Mouse (Mus musculus) ovary, postnatal 36 days (tissue): ENCODE results near the gene LTO1.
"Not testable (repeated sequence)": the region's sequence is repeated elsewhere in the genome, so short reads cannot be mapped to it uniquely, and the experiment has no call there.

ENCODE experiments used
- DNase-seq: peaks from one replicate; pipeline ENCODE4 v3.0.0; 2022; ENCODE audit warnings: low spot score, mixed read lengths

Gene LTO1

DNA sequence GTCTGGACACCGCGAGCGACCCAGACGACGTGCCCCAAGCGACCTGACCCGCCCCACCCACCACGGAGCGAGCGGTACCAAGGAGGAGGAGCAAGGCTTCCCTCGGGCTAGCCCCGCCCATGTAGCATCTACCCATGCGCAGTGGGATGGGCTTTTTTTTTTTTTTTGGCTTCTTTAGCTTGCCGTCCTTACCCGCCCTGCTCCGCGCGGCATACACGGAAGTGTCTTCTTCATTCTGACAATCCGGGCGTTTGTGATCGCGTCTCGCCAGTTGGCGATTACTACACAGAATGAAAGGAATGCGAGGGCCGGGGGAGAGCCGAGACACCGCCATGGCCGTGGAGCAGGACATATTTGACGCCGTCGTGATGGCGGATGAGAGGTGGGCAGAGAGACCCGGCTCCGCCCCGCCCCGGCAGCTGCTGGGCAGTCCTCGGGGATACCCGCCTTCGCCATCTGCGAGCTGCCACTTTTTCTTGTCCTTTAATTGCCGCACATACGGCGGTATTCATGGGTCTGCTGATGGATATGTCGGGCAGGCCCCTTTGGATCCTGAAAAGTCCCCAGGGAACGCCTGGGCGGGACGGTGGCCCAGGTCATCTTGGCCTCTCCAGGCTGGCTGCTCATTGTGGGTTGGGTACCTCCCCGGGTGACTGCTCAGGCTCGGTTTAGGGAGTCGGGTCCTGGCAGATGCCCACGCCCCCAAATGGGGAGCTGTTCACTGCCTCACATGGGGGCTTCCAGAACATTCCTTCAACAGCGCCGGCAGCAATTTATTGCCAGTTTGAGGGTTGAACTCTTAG, at the start of gene LTO1:
Gene LTO1 (plus strand): TSS at position 153 of the 803 bp plus-strand sequence.
- peak; percentile 88 for DNase-seq

GRCm38 (mm10) chr7:144867161-144867560, 47.7 kb upstream of the LTO1 start:
- no peak for DNase-seq

DNA sequence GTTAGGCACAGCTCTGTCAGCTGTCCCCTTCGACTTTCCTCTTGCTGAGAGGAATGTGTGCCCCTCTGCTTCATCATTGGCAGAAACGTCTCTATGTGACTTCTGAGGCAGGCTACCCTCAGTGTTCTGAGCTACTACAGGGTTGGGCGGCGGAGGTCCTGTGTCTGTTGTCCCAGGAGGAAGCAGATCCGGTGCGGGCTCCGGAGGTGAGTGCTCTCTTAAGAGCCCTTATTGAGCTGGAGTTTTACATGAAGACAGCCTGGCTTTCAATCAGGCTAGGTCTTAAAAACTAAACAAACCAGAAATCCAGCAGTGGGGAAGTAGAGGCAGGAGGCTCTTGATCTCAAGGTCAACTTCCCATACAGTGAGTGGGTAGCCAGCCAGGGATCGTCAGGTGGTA, 47.3 kb upstream of the LTO1 start:
- no peak for DNase-seq

DNA sequence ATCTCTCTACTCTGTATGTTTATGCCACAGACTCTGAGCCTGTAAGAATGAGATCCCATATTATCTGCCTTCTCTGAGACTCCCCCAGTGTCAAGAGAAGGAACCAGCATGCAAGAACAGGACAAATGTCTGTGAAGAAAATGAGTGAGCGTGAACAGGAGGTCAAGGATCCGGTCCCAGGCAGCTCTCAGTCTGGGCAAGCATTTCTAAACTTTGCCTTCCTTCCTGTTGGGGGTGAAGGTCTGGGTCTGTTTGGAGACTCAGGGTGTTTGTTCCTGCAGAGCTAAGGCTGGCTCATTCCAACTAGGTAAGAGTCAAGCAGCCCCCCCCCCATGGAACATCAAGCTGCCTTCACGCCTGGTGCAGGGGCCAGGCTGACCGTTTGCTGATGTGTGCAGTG, 42.5 kb upstream of the LTO1 start:
- no peak for DNase-seq

GRCm38 (mm10) chr7:144873160-144873559, 41.7 kb upstream of the LTO1 start:
- no peak for DNase-seq

GRCm38 (mm10) chr7:144874226-144874625, 40.7 kb upstream of the LTO1 start:
- DNase-seq, result no peak

DNA sequence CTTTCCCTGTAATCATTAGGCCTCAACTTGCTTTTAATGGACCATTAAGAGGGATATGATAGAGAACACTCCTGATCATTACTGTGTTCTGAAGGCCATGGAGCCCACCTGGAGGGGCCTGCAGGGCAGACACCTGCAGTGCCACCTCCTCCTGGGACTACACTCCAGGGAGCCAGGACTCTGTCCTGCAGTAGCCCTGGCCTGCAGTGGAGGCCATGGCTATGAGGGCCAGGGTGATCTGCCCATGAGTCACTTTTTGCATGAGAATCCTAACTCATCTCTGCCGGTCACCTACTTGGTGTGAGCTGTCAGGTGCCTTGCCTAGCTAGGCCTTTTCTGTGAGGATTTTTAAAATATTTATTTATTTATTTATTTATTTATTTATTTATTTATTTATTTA, 36.5 kb upstream of the LTO1 start:
- no peak for DNase-seq

DNA sequence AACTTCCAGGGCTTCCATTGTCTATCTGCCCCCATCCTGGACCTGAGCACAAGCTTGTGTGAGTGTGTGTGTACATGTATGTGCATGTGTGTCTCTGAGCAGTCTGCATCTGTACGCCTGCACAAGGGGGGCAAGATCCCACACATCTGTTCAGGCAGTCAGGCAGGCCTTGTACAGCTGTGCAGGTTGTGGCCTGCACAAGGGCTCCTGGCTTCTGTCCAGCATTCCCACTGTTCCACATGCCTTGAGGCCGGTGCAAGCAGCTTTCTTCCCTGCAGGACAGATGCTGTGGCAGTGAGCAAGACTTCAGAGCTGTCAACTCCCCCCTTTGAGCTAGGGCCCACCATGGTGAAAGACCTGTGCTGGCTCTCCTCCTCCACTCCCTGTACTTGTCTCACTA, 31.8 kb upstream of the LTO1 start:
- DNase-seq, result no peak

- DNase-seq, result no peak
These were observed 27.2 kb upstream of the LTO1 start for GRCm38 (mm10) chr7:144887672-144888071.

GRCm38 (mm10) chr7:144888564-144889299, 26.2 kb upstream of the LTO1 start:
- no peak for DNase-seq

- DNase-seq, result not testable (repeated sequence)
These were observed 24.2 kb upstream of the LTO1 start for GRCm38 (mm10) chr7:144890661-144891060.

DNA sequence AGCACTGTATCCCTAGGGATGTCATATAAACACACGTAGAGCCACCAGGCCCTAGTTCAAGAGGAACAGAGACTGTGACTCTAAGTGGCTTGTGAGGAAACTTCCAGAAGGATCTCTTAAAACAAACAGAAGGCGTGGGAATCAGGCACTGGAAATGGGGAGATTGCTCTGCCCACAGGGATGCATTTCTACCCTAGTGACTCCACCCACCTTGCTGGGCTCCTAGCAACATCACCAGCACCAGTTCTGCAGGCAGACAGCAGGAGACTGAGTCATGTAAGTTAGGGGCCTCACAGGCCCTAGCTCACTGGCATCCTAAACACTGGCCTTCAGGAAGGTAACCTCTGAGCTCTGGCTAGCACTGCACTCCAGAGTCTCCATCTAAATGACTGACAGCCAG, 23.0 kb upstream of the LTO1 start:
- no peak for DNase-seq

- DNase-seq, result no peak
These were observed 22.6 kb upstream of the LTO1 start for GRCm38 (mm10) chr7:144892322-144892721.

GRCm38 (mm10) chr7:144894191-144894590, 20.7 kb upstream of the LTO1 start:
- no peak for DNase-seq

DNA sequence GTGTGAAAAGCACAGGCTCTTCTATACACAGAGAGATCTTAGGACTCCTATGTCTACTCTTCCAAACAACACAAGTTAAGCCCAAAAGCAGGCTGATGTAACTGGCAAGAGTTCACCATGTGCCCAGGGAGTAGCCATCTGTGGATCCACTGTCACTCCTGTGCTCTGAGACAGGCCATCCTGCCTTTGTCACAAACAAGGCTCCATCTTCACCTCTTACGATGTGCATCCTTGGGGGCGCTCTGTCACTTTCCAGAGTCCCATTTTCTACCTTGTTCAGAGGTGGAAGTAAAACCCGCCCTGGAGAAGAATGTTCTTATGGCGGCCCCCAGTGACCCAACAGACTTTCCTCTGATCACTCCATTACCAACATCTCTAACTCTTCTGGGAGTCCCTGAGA, 20.2 kb upstream of the LTO1 start:
- DNase-seq, result no peak

GRCm38 (mm10) chr7:144895305-144896111, 19.4 kb upstream of the LTO1 start:
- DNase-seq, result peak; percentile 70

GRCm38 (mm10) chr7:144896294-144897218, 18.3 kb upstream of the LTO1 start, which contains the start of gene Fgf15:
Fgf15 (plus strand) TSS chr7:144896531.
- DNase-seq, result no peak

DNA sequence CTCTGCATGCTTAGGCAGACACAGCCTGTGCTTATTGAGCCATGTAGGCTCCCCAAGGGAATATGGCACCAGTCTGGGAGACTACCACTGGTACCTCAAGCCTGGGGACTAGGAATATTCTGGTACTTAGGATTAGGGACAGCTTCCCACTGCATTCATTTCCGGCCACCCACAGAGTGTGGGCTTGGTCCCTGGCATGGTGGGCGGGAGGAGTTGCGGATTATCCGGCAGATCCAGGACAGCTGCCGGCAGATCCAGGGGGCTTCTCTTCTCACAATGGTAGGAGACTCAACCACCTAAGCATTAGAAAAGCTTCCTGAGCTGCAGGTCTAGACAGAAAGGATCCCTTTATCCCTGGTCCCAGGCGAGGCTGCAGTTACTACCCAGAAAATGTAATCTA, 16.4 kb upstream of the LTO1 start:
- DNase-seq, result no peak

DNA sequence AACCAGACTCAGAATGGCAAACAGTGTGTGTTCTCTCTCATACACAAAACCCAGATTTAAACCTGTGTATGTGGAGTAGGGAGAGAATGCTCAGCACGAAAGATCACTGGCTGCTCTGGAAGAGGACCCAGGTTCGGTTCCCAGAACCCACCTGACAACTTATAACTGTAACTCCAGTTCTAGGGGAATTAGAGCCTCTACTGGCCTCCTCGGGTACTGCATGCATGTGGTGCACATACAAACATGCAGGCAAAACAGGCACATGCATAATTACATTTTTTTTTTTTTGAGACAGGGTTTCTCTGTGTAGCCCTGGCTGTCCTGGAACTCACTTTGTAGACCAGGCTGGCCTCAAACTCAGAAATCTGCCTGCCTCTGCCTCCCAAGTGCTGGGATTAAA, 9.4 kb upstream of the LTO1 start:
- DNase-seq, result not testable (repeated sequence)

GRCm38 (mm10) chr7:144906708-144907397, 8.0 kb upstream of the LTO1 start:
- peak; percentile 56 for DNase-seq

DNA sequence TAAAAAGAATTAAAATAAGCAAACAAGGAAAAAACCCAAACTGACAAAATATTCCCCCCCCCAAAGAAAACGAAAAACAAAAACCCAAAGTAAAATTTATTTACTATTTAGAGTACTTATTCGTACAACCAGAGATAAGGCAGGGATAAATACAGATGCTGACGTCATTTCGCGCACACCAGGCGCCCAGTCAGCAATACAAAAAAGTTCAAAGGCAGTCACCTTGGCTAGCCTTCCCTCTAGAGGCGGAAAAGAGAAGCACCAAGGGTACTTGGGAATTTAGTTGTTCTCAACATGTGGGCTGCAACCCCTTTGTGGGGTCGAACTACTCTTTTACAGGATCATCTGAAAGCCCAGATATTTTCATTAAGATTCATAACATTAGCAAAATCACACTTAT, 7.1 kb upstream of the LTO1 start:
- no peak for DNase-seq
